Mouse (Mus musculus): ENCODE data around the gene Gm20737.
"Not testable (repeated sequence)": the region's sequence is repeated elsewhere in the genome, so short reads cannot be mapped to it uniquely, and the experiment has no call there.

The Gm20737 gene

DNA sequence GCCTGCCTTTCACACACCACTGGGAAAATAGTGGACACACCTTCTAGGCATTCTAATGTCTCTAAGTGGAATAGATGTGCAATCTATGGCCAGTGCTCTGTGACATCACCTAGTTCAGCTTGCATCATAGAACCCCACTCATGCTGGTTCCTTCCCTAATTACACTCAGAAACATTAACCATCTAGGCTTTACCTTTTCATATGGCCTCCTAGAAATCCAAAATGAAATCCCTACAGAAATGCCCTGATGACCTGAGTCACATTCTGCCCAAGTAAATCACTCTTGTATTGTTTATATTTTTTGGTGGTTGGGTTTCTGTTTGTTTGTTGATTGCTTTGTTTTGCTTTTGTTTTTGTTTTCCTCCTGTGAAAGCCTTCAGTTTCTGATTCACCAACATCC lies at the start of gene Gm20737:
Gene Gm20737, minus strand, starts transcription at position 101 of the 400 bp plus-strand sequence.
- DNase-seq (ENCODE audit: low spot score) = not testable (repeated sequence)

DNA sequence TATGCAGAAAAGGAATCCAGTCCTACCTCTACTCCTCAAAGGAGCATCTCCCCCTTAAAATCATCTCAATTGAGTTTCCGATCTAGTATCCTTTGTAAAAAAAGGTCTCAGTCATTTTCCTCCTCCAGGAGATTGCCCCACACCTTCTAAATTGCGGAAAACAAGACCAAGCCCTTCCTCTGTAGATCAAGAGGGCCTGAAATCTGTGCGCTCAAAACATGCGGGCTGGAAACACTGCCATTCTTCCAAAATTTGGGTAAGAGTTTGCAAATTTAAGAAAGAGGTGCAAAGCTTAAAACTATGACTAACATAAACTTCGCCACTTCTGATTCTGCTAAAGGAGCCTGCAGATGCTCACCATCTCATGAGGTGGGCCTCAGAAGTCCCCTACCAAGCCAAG lies 17.3 kb upstream of the Gm20737 start, which contains the start of gene Gm21775:
Gene Gm21775, plus strand, starts transcription at position 301 of the 400 bp plus-strand sequence.
- DNase-seq (ENCODE audit: low spot score) = not testable (repeated sequence)

Data from MN1 (cell line).